Mouse (Mus musculus): ENCODE results near the gene Nrip1. TPM values are rescaled to one million over a fixed set of nuclear protein-coding genes. Genes with fewer than 3 reads are reported as not detected.

Nrip1 gene
- polyA plus RNA-seq, 1 experiment = 11.3 TPM

- DNase-seq = no peak
- Histone ChIP-seq H3K27me3 (ENCODE audit: control insufficient read depth, insufficient read depth, low read length) (no peaks in the 10 kb centered on the region), H3K4me1 (ENCODE audit: control insufficient read depth, insufficient read depth, low read length) (peaks cover 8% of the 10 kb centered on the region), H3K27ac (ENCODE audit: insufficient read depth, low read length) (no peak overlapping the region), H3K4me3 (replicated peaks; ENCODE audit: insufficient read depth, low read depth, low read length) (no peak overlapping the region)
- TF ChIP-seq POLR2A (IDR thresholded peaks at IDR 0.05; ENCODE audit: borderline replicate concordance, insufficient read depth, low read length) (no peak), CTCF (IDR thresholded peaks at IDR 0.05; ENCODE audit: borderline replicate concordance, insufficient read depth, low read depth, low read length) (no peak)
- 97% methylated on average over 12 of the region's 12 CpGs for WGBS
These were observed 10.6 kb downstream of the Nrip1 start for GRCm38 (mm10) chr16:76362982-76363381.

GRCm38 (mm10) chr16:76360441-76360840 is 13.2 kb downstream of the Nrip1 start:
- WGBS = 54% methylated on average over 6 of the region's 6 CpGs
- DNase-seq = no peak
- H3K27ac ChIP-seq (ENCODE audit: insufficient read depth, low read length) = no peak overlapping the region

GRCm38 (mm10) chr16:76358757-76359156 is 14.9 kb downstream of the Nrip1 start:
- DNase-seq = no peak
- no peak for TF ChIP-seq POLR2A (IDR thresholded peaks at IDR 0.05; ENCODE audit: borderline replicate concordance, insufficient read depth, low read length)
- no peak for TF ChIP-seq CTCF (IDR thresholded peaks at IDR 0.05; ENCODE audit: borderline replicate concordance, insufficient read depth, low read depth, low read length)
- no peak overlapping the region for H3K4me3 ChIP-seq (replicated peaks; ENCODE audit: insufficient read depth, low read depth, low read length)
- H3K27ac ChIP-seq (ENCODE audit: insufficient read depth, low read length) = no peak overlapping the region
- 45% methylated on average over 4 of the region's 4 CpGs for WGBS
- H3K4me1 ChIP-seq (ENCODE audit: control insufficient read depth, insufficient read depth, low read length) = peaks cover 7% of the 10 kb centered on the region
- no peaks in the 10 kb centered on the region for H3K27me3 ChIP-seq (ENCODE audit: control insufficient read depth, insufficient read depth, low read length)

More at GRCm38 (mm10) chr16:76360441-76360840, 13.2 kb downstream of the Nrip1 start:
- Histone ChIP-seq H3K4me3 (replicated peaks; ENCODE audit: insufficient read depth, low read depth, low read length) (no peak overlapping the region), H3K27me3 (ENCODE audit: control insufficient read depth, insufficient read depth, low read length) (no peaks in the 10 kb centered on the region), H3K4me1 (ENCODE audit: control insufficient read depth, insufficient read depth, low read length) (peaks cover 10% of the 10 kb centered on the region)
- TF ChIP-seq POLR2A (IDR thresholded peaks at IDR 0.05; ENCODE audit: borderline replicate concordance, insufficient read depth, low read length) (no peak), CTCF (IDR thresholded peaks at IDR 0.05; ENCODE audit: borderline replicate concordance, insufficient read depth, low read depth, low read length) (no peak)

- Histone ChIP-seq H3K4me1 (ENCODE audit: control insufficient read depth, insufficient read depth, low read length) (peaks cover 7% of the 10 kb centered on the region), H3K27ac (ENCODE audit: insufficient read depth, low read length) (no peak overlapping the region), H3K4me3 (replicated peaks; ENCODE audit: insufficient read depth, low read depth, low read length) (no peak overlapping the region), H3K27me3 (ENCODE audit: control insufficient read depth, insufficient read depth, low read length) (no peaks in the 10 kb centered on the region)
- TF ChIP-seq CTCF (IDR thresholded peaks at IDR 0.05; ENCODE audit: borderline replicate concordance, insufficient read depth, low read depth, low read length) (no peak), POLR2A (IDR thresholded peaks at IDR 0.05; ENCODE audit: borderline replicate concordance, insufficient read depth, low read length) (no peak)
- WGBS = 92% methylated on average over 18 of the region's 18 CpGs
- DNase-seq = no peak
These were observed 15.4 kb downstream of the Nrip1 start for GRCm38 (mm10) chr16:76358128-76358748.

- 87% methylated on average over 12 of the region's 12 CpGs for WGBS
- no peak for DNase-seq
- Histone ChIP-seq H3K4me1 (ENCODE audit: control insufficient read depth, insufficient read depth, low read length) (peaks cover 7% of the 10 kb centered on the region), H3K4me3 (replicated peaks; ENCODE audit: insufficient read depth, low read depth, low read length) (no peak overlapping the region), H3K27ac (ENCODE audit: insufficient read depth, low read length) (no peak overlapping the region), H3K27me3 (ENCODE audit: control insufficient read depth, insufficient read depth, low read length) (no peaks in the 10 kb centered on the region)
- TF ChIP-seq POLR2A (IDR thresholded peaks at IDR 0.05; ENCODE audit: borderline replicate concordance, insufficient read depth, low read length) (no peak), CTCF (IDR thresholded peaks at IDR 0.05; ENCODE audit: borderline replicate concordance, insufficient read depth, low read depth, low read length) (no peak)
These were observed 16.5 kb downstream of the Nrip1 start for GRCm38 (mm10) chr16:76357155-76357554.

GRCm38 (mm10) chr16:76355947-76356550 is 17.6 kb downstream of the Nrip1 start:
- Histone ChIP-seq H3K4me3 (replicated peaks; ENCODE audit: insufficient read depth, low read depth, low read length) (no peak overlapping the region), H3K4me1 (ENCODE audit: control insufficient read depth, insufficient read depth, low read length) (peaks cover 7% of the 10 kb centered on the region), H3K27ac (ENCODE audit: insufficient read depth, low read length) (no peak overlapping the region), H3K27me3 (ENCODE audit: control insufficient read depth, insufficient read depth, low read length) (no peaks in the 10 kb centered on the region)
- no peak for TF ChIP-seq POLR2A (IDR thresholded peaks at IDR 0.05; ENCODE audit: borderline replicate concordance, insufficient read depth, low read length)
- TF ChIP-seq CTCF (IDR thresholded peaks at IDR 0.05; ENCODE audit: borderline replicate concordance, insufficient read depth, low read depth, low read length) = no peak
- WGBS = 89% methylated on average over 14 of the region's 14 CpGs
- DNase-seq = no peak

- DNase-seq = no peak
- H3K27ac ChIP-seq (ENCODE audit: insufficient read depth, low read length) = no peak overlapping the region
- H3K4me3 ChIP-seq (replicated peaks; ENCODE audit: insufficient read depth, low read depth, low read length) = no peak overlapping the region
- peaks cover 4% of the 10 kb centered on the region for H3K4me1 ChIP-seq (ENCODE audit: control insufficient read depth, insufficient read depth, low read length)
- H3K27me3 ChIP-seq (ENCODE audit: control insufficient read depth, insufficient read depth, low read length) = no peaks in the 10 kb centered on the region
- WGBS = 65% methylated on average over 5 of the region's 5 CpGs
- no peak for TF ChIP-seq CTCF (IDR thresholded peaks at IDR 0.05; ENCODE audit: borderline replicate concordance, insufficient read depth, low read depth, low read length)
- no peak for TF ChIP-seq POLR2A (IDR thresholded peaks at IDR 0.05; ENCODE audit: borderline replicate concordance, insufficient read depth, low read length)
These were observed 18.4 kb downstream of the Nrip1 start for GRCm38 (mm10) chr16:76355267-76355666.

GRCm38 (mm10) chr16:76354841-76355240 is 18.8 kb downstream of the Nrip1 start:
- no peak for DNase-seq
- Histone ChIP-seq H3K27ac (ENCODE audit: insufficient read depth, low read length) (no peak overlapping the region), H3K27me3 (ENCODE audit: control insufficient read depth, insufficient read depth, low read length) (no peaks in the 10 kb centered on the region), H3K4me1 (ENCODE audit: control insufficient read depth, insufficient read depth, low read length) (peaks cover 3% of the 10 kb centered on the region; the same call in 1 of the 2 replicates), H3K4me3 (replicated peaks; ENCODE audit: insufficient read depth, low read depth, low read length) (no peak overlapping the region)
- 62% methylated on average over 3 of the region's 3 CpGs for WGBS
- no peak for TF ChIP-seq POLR2A (IDR thresholded peaks at IDR 0.05; ENCODE audit: borderline replicate concordance, insufficient read depth, low read length)
- no peak for TF ChIP-seq CTCF (IDR thresholded peaks at IDR 0.05; ENCODE audit: borderline replicate concordance, insufficient read depth, low read depth, low read length)
